Mouse (Mus musculus) left cerebral cortex, postnatal 10 days (tissue): Measurements from ENCODE around the gene Padi2. TPM values are rescaled to one million over a fixed set of nuclear protein-coding genes. Genes with fewer than 3 reads are reported as not detected.

ENCODE experiments used
- DNase-seq, 2 experiments: peaks; one replicate each; pipeline ENCODE4 v3.0.0; 2021 to 2022; ENCODE audit warnings: low spot score in 2 of 2, mixed read lengths in 1 of 2; ENCODE audit errors: extremely low spot score in 1 of 2
- intact Hi-C: fragments of 180-260 bp; cut with DNase I; formaldehyde crosslinking; loops from one replicate; pipeline ENCODE4 v1.15.1; 2025
- total RNA-seq, 2 experiments: library from RNA; stranded (reverse); gene quantifications; 2 replicates each; pipeline ENCODE4 v1.2.3; 2021

The Padi2 gene
- total RNA-seq, 2 experiments from 2014 or later = 3.3 to 4.9 TPM

GRCm38 (mm10) chr4:140913565-140913964 is 7.4 kb downstream of the Padi2 start:
- intact Hi-C loops = no loop called here

GRCm38 (mm10) chr4:140914731-140915131 is 8.6 kb downstream of the Padi2 start:
- DNase-seq = peak in 1 of 2 experiments; percentile 45
- intact Hi-C loops = no loop called here

More at GRCm38 (mm10) chr4:140913565-140913964, 7.4 kb downstream of the Padi2 start:
- no peak for DNase-seq

- DNase-seq = peak in 1 of 2 experiments; percentile 30
- intact Hi-C loops = no loop called here
Measured at GRCm38 (mm10) chr4:140915235-140915634, 9.1 kb downstream of the Padi2 start.

- DNase-seq = peak in 1 of 2 experiments; percentile 11
- intact Hi-C loops = no loop called here
Measured at GRCm38 (mm10) chr4:140916296-140916695, 10.2 kb downstream of the Padi2 start.

GRCm38 (mm10) chr4:140917451-140917850 is 11.3 kb downstream of the Padi2 start:
- intact Hi-C loops = no loop called here
- DNase-seq = peak in 1 of 2 experiments; percentile 14

GRCm38 (mm10) chr4:140919974-140920836 is 14.1 kb downstream of the Padi2 start:
- intact Hi-C loops = no loop called here
- DNase-seq = peak in 1 of 2 experiments; percentile 18

GRCm38 (mm10) chr4:140922508-140922907 is 16.4 kb downstream of the Padi2 start:
- intact Hi-C loops = no loop called here
- no peak for DNase-seq

- no peak for DNase-seq
Measured at GRCm38 (mm10) chr4:140925648-140926047, 19.5 kb downstream of the Padi2 start.

GRCm38 (mm10) chr4:140928349-140928748 is 22.2 kb downstream of the Padi2 start:
- no peak for DNase-seq
- intact Hi-C loops = no loop called here

More at GRCm38 (mm10) chr4:140925648-140926047, 19.5 kb downstream of the Padi2 start:
- intact Hi-C loops = no loop called here

GRCm38 (mm10) chr4:140929745-140930144 is 23.6 kb downstream of the Padi2 start:
- DNase-seq = peak in 1 of 2 experiments; percentile 59
- intact Hi-C loops = no loop called here

GRCm38 (mm10) chr4:140930900-140931470 is 24.8 kb downstream of the Padi2 start:
- DNase-seq = no peak
- intact Hi-C loops = no loop called here

GRCm38 (mm10) chr4:140935643-140936042 is 29.5 kb downstream of the Padi2 start:
- intact Hi-C loops = no loop called here
- no peak for DNase-seq

- no peak for DNase-seq
- intact Hi-C loops = no loop called here
Measured at GRCm38 (mm10) chr4:140944356-140944755, 38.2 kb downstream of the Padi2 start.

- intact Hi-C loops = no loop called here
- no peak for DNase-seq
Measured at GRCm38 (mm10) chr4:140944961-140945442, 38.9 kb downstream of the Padi2 start.

- intact Hi-C loops = no loop called here
- no peak for DNase-seq
Measured at GRCm38 (mm10) chr4:140945571-140945970, 39.4 kb downstream of the Padi2 start.

GRCm38 (mm10) chr4:140946048-140946447 is 39.9 kb downstream of the Padi2 start:
- intact Hi-C loops = no loop called here

GRCm38 (mm10) chr4:140946580-140947205 is 40.5 kb downstream of the Padi2 start:
- DNase-seq = no peak
- intact Hi-C loops = no loop called here

More at GRCm38 (mm10) chr4:140946048-140946447, 39.9 kb downstream of the Padi2 start:
- no peak for DNase-seq

GRCm38 (mm10) chr4:140947487-140948440 is 41.6 kb downstream of the Padi2 start:
- intact Hi-C loops = no loop called here
- DNase-seq = no peak
